Mouse (Mus musculus) forebrain, embryonic 11.5 days (tissue): ENCODE measurements around the gene Maats1. TPM values are rescaled to one million over a fixed set of nuclear protein-coding genes. Genes with fewer than 3 reads are reported as not detected.

Source experiments
- ATAC-seq: fragments of 200-750 bp; cut with Nextera tagmentation; replicated peaks from 2 replicates; pipeline ENCODE4 v1.8.0; 2017; ENCODE audit warnings: moderate TSS enrichment; ENCODE audit not compliant: low FRiP score
- DNase-seq: peaks from one replicate; pipeline ENCODE4 v3.0.0-alpha.2; 2017; ENCODE audit warnings: low spot score
- H3K27ac ChIP-seq: fragments of 300-500 bp; sonication (generic); 2 replicates; pipeline ENCODE4 v1.5.1; 2014; ENCODE audit warnings: low read depth, low read length
- H3K27me3 ChIP-seq: fragments of 300-500 bp; sonication (generic); 2 replicates; pipeline ENCODE4 v1.6.1; 2014; ENCODE audit warnings: mild to moderate bottlenecking, low read length, mixed read lengths; ENCODE audit not compliant: control insufficient read depth, insufficient read depth
- H3K36me3 ChIP-seq: fragments of 300-500 bp; sonication (generic); 2 replicates; pipeline ENCODE4 v1.6.1; 2014; ENCODE audit warnings: mild to moderate bottlenecking, low read length, moderate library complexity, mixed read lengths; ENCODE audit not compliant: control insufficient read depth, insufficient read depth
- H3K4me1 ChIP-seq: fragments of 300-500 bp; sonication (generic); replicated peaks from 2 replicates; pipeline ENCODE4 v1.6.1; 2014; ENCODE audit warnings: low read length, mixed read lengths; ENCODE audit not compliant: control insufficient read depth, insufficient read depth
- H3K4me2 ChIP-seq: fragments of 300-500 bp; sonication (generic); 2 replicates; pipeline ENCODE4 v1.6.1; 2014; ENCODE audit warnings: low read depth, mild to moderate bottlenecking, low read length, moderate library complexity, mixed read lengths; ENCODE audit not compliant: severe bottlenecking
- H3K4me3 ChIP-seq: fragments of 300-500 bp; sonication (generic); 2 replicates; pipeline ENCODE4 v1.5.1; 2014; ENCODE audit warnings: low read depth, low read length
- H3K9ac ChIP-seq: fragments of 300-500 bp; sonication (generic); 2 replicates; pipeline ENCODE4 v1.6.1; 2014; ENCODE audit warnings: low read length
- H3K9me3 ChIP-seq: fragments of 300-500 bp; sonication (generic); 2 replicates; pipeline ENCODE4 v1.6.1; 2016; ENCODE audit warnings: low read length, mixed read lengths; ENCODE audit not compliant: control insufficient read depth
- WGBS: fragments of 180-500 bp; shearing (Covaris S2); extraction: QIAGEN DNeasy Blood & Tissue Kit; methylation state at CpG from one replicate; pipeline ENCODE4 v1.1.7; 2014; 5-methylcytosine and 5-hydroxymethylcytosine counted together
- polyA plus RNA-seq: library from polyadenylated mRNA; unstranded; fragments of >200 nt; fragmentation: Nextera tagmentation; extraction: Ambion mirVana; gene quantifications from 2 replicates; pipeline ENCODE4 v1.2.1, GENCODE M21; 2014

Gene Maats1
- polyA plus RNA-seq, 1 experiment from 2014 or later = 0.41 TPM

GRCm38 (mm10) chr16:38374379-38375140, 32.6 kb upstream of the Maats1 start:
- Histone ChIP-seq H3K4me3 (no peak overlapping the region), H3K27ac (no peak overlapping the region), H3K4me2 (no peak overlapping the region), H3K9ac (no peak overlapping the region), H3K36me3 (no peaks in the 10 kb centered on the region), H3K27me3 (no peaks in the 10 kb centered on the region), H3K9me3 (no peaks in the 10 kb centered on the region), H3K4me1 (0 out of 2 replicates have a peak, but pooled peaks cover 2% of the 10 kb centered on the region)
- 85% methylated on average over 10 of the region's 10 CpGs for WGBS
- DNase-seq (no peak), ATAC-seq (no peak)

GRCm38 (mm10) chr16:38373941-38374340, 32.0 kb upstream of the Maats1 start:
- Histone ChIP-seq H3K4me2 (no peak overlapping the region), H3K9me3 (no peaks in the 10 kb centered on the region), H3K4me3 (no peak overlapping the region), H3K27ac (no peak overlapping the region), H3K9ac (no peak overlapping the region), H3K4me1 (0 out of 2 replicates have a peak, but pooled peaks cover 2% of the 10 kb centered on the region), H3K36me3 (no peaks in the 10 kb centered on the region), H3K27me3 (no peaks in the 10 kb centered on the region)
- DNase-seq (no peak), ATAC-seq (no peak)
- 87% methylated on average over 16 of the region's 16 CpGs for WGBS

GRCm38 (mm10) chr16:38373439-38373838, 31.5 kb upstream of the Maats1 start:
- H3K9ac ChIP-seq = no peak overlapping the region
- WGBS = 87% methylated on average over 10 of the region's 10 CpGs
- no peaks in the 10 kb centered on the region for H3K9me3 ChIP-seq
- no peak overlapping the region for H3K27ac ChIP-seq
- ATAC-seq (no peak), DNase-seq (no peak)
- H3K4me1 ChIP-seq = 0 out of 2 replicates have a peak, but pooled peaks cover 2% of the 10 kb centered on the region
- no peaks in the 10 kb centered on the region for H3K27me3 ChIP-seq
- no peak overlapping the region for H3K4me2 ChIP-seq
- H3K36me3 ChIP-seq = no peaks in the 10 kb centered on the region
- H3K4me3 ChIP-seq = no peak overlapping the region

- no peak overlapping the region for H3K4me3 ChIP-seq
- no peak overlapping the region for H3K4me2 ChIP-seq
- H3K9ac ChIP-seq = no peak overlapping the region
- H3K9me3 ChIP-seq = no peaks in the 10 kb centered on the region
- 87% methylated on average over 4 of the region's 4 CpGs for WGBS
- H3K36me3 ChIP-seq = no peaks in the 10 kb centered on the region
- 0 out of 2 replicates have a peak, but pooled peaks cover 2% of the 10 kb centered on the region for H3K4me1 ChIP-seq
- ATAC-seq (no peak), DNase-seq (no peak)
- H3K27me3 ChIP-seq = no peaks in the 10 kb centered on the region
- H3K27ac ChIP-seq = no peak overlapping the region
Measured at GRCm38 (mm10) chr16:38372876-38373275, 30.9 kb upstream of the Maats1 start.

- Histone ChIP-seq H3K27me3 (no peaks in the 10 kb centered on the region), H3K9ac (no peak overlapping the region), H3K36me3 (no peaks in the 10 kb centered on the region), H3K4me2 (no peak overlapping the region), H3K4me1 (0 out of 2 replicates have a peak, but pooled peaks cover 2% of the 10 kb centered on the region), H3K4me3 (no peak overlapping the region), H3K9me3 (no peaks in the 10 kb centered on the region), H3K27ac (no peak overlapping the region)
- no peak for ATAC-seq
- 90% methylated on average over 15 of the region's 15 CpGs for WGBS
- DNase-seq = no peak
Measured at GRCm38 (mm10) chr16:38371705-38372296, 29.9 kb upstream of the Maats1 start.

- H3K36me3 ChIP-seq = no peaks in the 10 kb centered on the region
- no peak overlapping the region for H3K27ac ChIP-seq
- H3K27me3 ChIP-seq = no peaks in the 10 kb centered on the region
- no peak overlapping the region for H3K4me3 ChIP-seq
- WGBS = 88% methylated on average over 8 of the region's 8 CpGs
- H3K4me2 ChIP-seq = no peak overlapping the region
- H3K9me3 ChIP-seq = no peaks in the 10 kb centered on the region
- ATAC-seq (no peak), DNase-seq (no peak)
- no peak overlapping the region for H3K9ac ChIP-seq
- no peaks in the 10 kb centered on the region for H3K4me1 ChIP-seq
Measured at GRCm38 (mm10) chr16:38370633-38371374, 28.9 kb upstream of the Maats1 start.

- no peak overlapping the region for H3K27ac ChIP-seq
- no peaks in the 10 kb centered on the region for H3K27me3 ChIP-seq
- H3K4me3 ChIP-seq = no peak overlapping the region
- no peak overlapping the region for H3K4me2 ChIP-seq
- no peaks in the 10 kb centered on the region for H3K4me1 ChIP-seq
- ATAC-seq = no peak
- H3K9me3 ChIP-seq = no peaks in the 10 kb centered on the region
- H3K9ac ChIP-seq = no peak overlapping the region
- DNase-seq = no peak
- H3K36me3 ChIP-seq = no peaks in the 10 kb centered on the region
- 74% methylated on average over 4 of the region's 4 CpGs for WGBS
Measured at GRCm38 (mm10) chr16:38369992-38370484, 28.1 kb upstream of the Maats1 start.

- no peak for DNase-seq
- H3K27ac ChIP-seq = no peak overlapping the region
- H3K9me3 ChIP-seq = no peaks in the 10 kb centered on the region
- no peak overlapping the region for H3K4me3 ChIP-seq
- 89% methylated on average over 8 of the region's 8 CpGs for WGBS
- no peaks in the 10 kb centered on the region for H3K27me3 ChIP-seq
- no peaks in the 10 kb centered on the region for H3K4me1 ChIP-seq
- ATAC-seq = no peak
- H3K36me3 ChIP-seq = no peaks in the 10 kb centered on the region
- H3K9ac ChIP-seq = no peak overlapping the region
- no peak overlapping the region for H3K4me2 ChIP-seq
Measured at GRCm38 (mm10) chr16:38369431-38369830, 27.5 kb upstream of the Maats1 start.
